Mouse (Mus musculus): ENCODE data around the gene Ubn2.
"Not testable (repeated sequence)": the region's sequence is repeated elsewhere in the genome, so short reads cannot be mapped to it uniquely, and the experiment has no call there.

GRCm38 (mm10) chr6:38432457-38432856 lies 1.3 kb upstream of the Ubn2 start:
- not testable (repeated sequence) for TF ChIP-seq CTCF (IDR thresholded peaks at IDR 0.05; ENCODE audit: control insufficient read depth, insufficient read depth, insufficient read length); MAX (IDR thresholded peaks at IDR 0.05); MYOG (IDR thresholded peaks at IDR 0.05; ENCODE audit: control insufficient read depth, extremely low read depth, insufficient read length); USF1 (IDR thresholded peaks at IDR 0.05; ENCODE audit: low read depth); CEBPB (IDR thresholded peaks at IDR 0.05; ENCODE audit: low read depth); MYOD1 (IDR thresholded peaks at IDR 0.05; ENCODE audit: control insufficient read depth, insufficient read length, low read depth); FOSL1 (IDR thresholded peaks at IDR 0.05; ENCODE audit: insufficient read depth, low read length, poor library complexity, severe bottlenecking)

Data from C2C12 (cell line).